Mouse (Mus musculus) neutrophil, adult 83 days (primary cell): Measurements from ENCODE around the gene Gm10600. TPM values are rescaled to one million over a fixed set of nuclear protein-coding genes. Genes with fewer than 3 reads are reported as not detected.

ENCODE experiments used
- total RNA-seq, 2 experiments: library from RNA; stranded (reverse); gene quantifications; one replicate each; pipeline ENCODE4 v1.2.4; 2023

The Gm10600 gene
- total RNA-seq: not detected

GRCm38 (mm10) chr4:42240339-42240738, at the start of gene Gm10600:
Gm10600 (plus strand) TSS chr4:42240639.

GRCm38 (mm10) chr4:42255467-42255866, 15.0 kb downstream of the Gm10600 start, which contains the start of gene Ccl21b:
Ccl21b (plus strand) TSS chr4:42255767.

Other genes starting within 250 kb of the Gm10600 start
- not detected for gene Gm21093, start 205.9 kb upstream of the Gm10600 start, total RNA-seq
- gene Gm3893, start 149.4 kb upstream of the Gm10600 start, total RNA-seq: not detected
- not detected for gene Gm13304, start 125.8 kb upstream of the Gm10600 start, total RNA-seq
- gene Gm13306, start 87.2 kb upstream of the Gm10600 start, total RNA-seq: not detected
- gene Gm13305, start 72.0 kb upstream of the Gm10600 start, total RNA-seq: not detected
- gene Ccl21b, start 15.1 kb downstream of the Gm10600 start, total RNA-seq: not detected
- gene Gm21953, start 53.6 kb downstream of the Gm10600 start, total RNA-seq: not detected
- not detected for gene Fam205a3, start 77.7 kb downstream of the Gm10600 start, total RNA-seq
- not detected for gene Gm21586, start 198.7 kb downstream of the Gm10600 start, total RNA-seq
- gene Gm2163, start 226.1 kb downstream of the Gm10600 start, total RNA-seq: under 1 TPM in 1 of 2 experiments, not detected in 1; 0.24 TPM